Mouse (Mus musculus) embryonic facial prominence, embryonic 10.5 days (tissue): ENCODE data around the gene Igdcc4. TPM values are rescaled to one million over a fixed set of nuclear protein-coding genes. Genes with fewer than 3 reads are reported as not detected.
"Not testable (repeated sequence)": the region's sequence is repeated elsewhere in the genome, so short reads cannot be mapped to it uniquely, and the experiment has no call there.

Source experiments
- DNase-seq: peaks from one replicate; pipeline ENCODE4 v3.0.0-alpha.2; 2017; ENCODE audit warnings: low spot score
- H3K27ac ChIP-seq: fragments of 300-500 bp; sonication (generic); replicated peaks from 2 replicates; pipeline ENCODE4 v1.5.1; 2016; ENCODE audit warnings: mild to moderate bottlenecking
- H3K27me3 ChIP-seq: fragments of 300-500 bp; sonication (generic); replicated peaks from 2 replicates; pipeline ENCODE4 v1.6.1; 2016; ENCODE audit warnings: low read depth, mild to moderate bottlenecking; ENCODE audit not compliant: poor library complexity, severe bottlenecking
- H3K36me3 ChIP-seq: fragments of 300-500 bp; sonication (generic); replicated peaks from 2 replicates; pipeline ENCODE4 v1.6.1; 2016; ENCODE audit warnings: mild to moderate bottlenecking, moderate library complexity
- H3K4me1 ChIP-seq: fragments of 300-500 bp; sonication (generic); 2 replicates; pipeline ENCODE4 v1.6.1; 2016
- H3K4me3 ChIP-seq: fragments of 300-500 bp; sonication (generic); 2 replicates; pipeline ENCODE4 v1.5.1; 2016; ENCODE audit warnings: mild to moderate bottlenecking, moderate library complexity
- H3K9me3 ChIP-seq: fragments of 300-500 bp; sonication (generic); 2 replicates; pipeline ENCODE4 v1.6.1; 2016; ENCODE audit warnings: mild to moderate bottlenecking
- WGBS: fragments of 180-500 bp; shearing (Covaris S2); methylation state at CpG from one replicate; pipeline ENCODE4 v1.1.7; 2016; 5-methylcytosine and 5-hydroxymethylcytosine counted together
- polyA plus RNA-seq: library from polyadenylated mRNA; unstranded; fragments of >200 nt; fragmentation: Nextera tagmentation; extraction: Ambion mirVana; gene quantifications from 2 replicates; pipeline ENCODE4 v1.2.1, GENCODE M21; 2016

The Igdcc4 gene
- polyA plus RNA-seq = 9.7 and 11.5 TPM in 2 replicates

GRCm38 (mm10) chr9:65100991-65101685 is at the start of gene Igdcc4:
Gene Igdcc4, plus strand, starts transcription at chr9:65101486.
- peak; percentile 64 for DNase-seq
- H3K27ac ChIP-seq = peak within 1 kb of the TSS; percentile 91
- peaks cover 15% of the 10 kb centered on the region for H3K27me3 ChIP-seq
- peaks cover 46% of the 10 kb centered on the region for H3K4me1 ChIP-seq
- H3K4me3 ChIP-seq = peak within 1 kb of the TSS; percentile 90
- WGBS = 3% methylated on average over 76 of the region's 76 CpGs
- no peaks in the 10 kb centered on the region; the same call in 1 of the 2 replicates for H3K36me3 ChIP-seq
- peaks cover 3% of the 10 kb centered on the region; the same call in 1 of the 2 replicates for H3K9me3 ChIP-seq

GRCm38 (mm10) chr9:65064251-65064650 is 37.0 kb upstream of the Igdcc4 start:
- no peak for DNase-seq
- peaks cover 93% of the 10 kb centered on the region for H3K36me3 ChIP-seq
- WGBS = 92% methylated on average over 7 of the region's 7 CpGs
- no peaks in the 10 kb centered on the region for H3K9me3 ChIP-seq
- H3K4me3 ChIP-seq = no peak overlapping the region
- H3K27me3 ChIP-seq = no peaks in the 10 kb centered on the region
- H3K27ac ChIP-seq = no peak overlapping the region
- no peaks in the 10 kb centered on the region for H3K4me1 ChIP-seq

- Histone ChIP-seq H3K27me3 (no peaks in the 10 kb centered on the region), H3K9me3 (no peaks in the 10 kb centered on the region), H3K4me3 (no peak overlapping the region), H3K27ac (no peak overlapping the region), H3K4me1 (no peaks in the 10 kb centered on the region), H3K36me3 (peaks cover 98% of the 10 kb centered on the region)
- DNase-seq = no peak
- WGBS = 91% methylated on average over 3 of the region's 3 CpGs
These were observed 30.7 kb upstream of the Igdcc4 start for GRCm38 (mm10) chr9:65070587-65070986.

GRCm38 (mm10) chr9:65073555-65073954 is 27.7 kb upstream of the Igdcc4 start:
- Histone ChIP-seq H3K9me3 (no peaks in the 10 kb centered on the region), H3K27ac (no peak overlapping the region), H3K36me3 (peaks cover 97% of the 10 kb centered on the region), H3K4me3 (no peak overlapping the region), H3K4me1 (no peaks in the 10 kb centered on the region), H3K27me3 (no peaks in the 10 kb centered on the region)
- whole genome bisulfite sequencing = 67% methylated on average over 9 of the region's 9 CpGs
- DNase-seq = no peak

- 91% methylated on average over 15 of the region's 15 CpGs for WGBS
- Histone ChIP-seq H3K9me3 (no peaks in the 10 kb centered on the region), H3K27me3 (no peaks in the 10 kb centered on the region), H3K27ac (no peak overlapping the region), H3K36me3 (peaks cover 97% of the 10 kb centered on the region), H3K4me3 (no peak overlapping the region), H3K4me1 (no peaks in the 10 kb centered on the region)
- DNase-seq = no peak
These were observed 27.0 kb upstream of the Igdcc4 start for GRCm38 (mm10) chr9:65074251-65074650.

- H3K36me3 ChIP-seq = peaks cover 97% of the 10 kb centered on the region
- no peak overlapping the region for H3K4me3 ChIP-seq
- DNase-seq = no peak
- H3K9me3 ChIP-seq = no peaks in the 10 kb centered on the region
- H3K4me1 ChIP-seq = no peaks in the 10 kb centered on the region
- H3K27me3 ChIP-seq = no peaks in the 10 kb centered on the region
- no peak overlapping the region for H3K27ac ChIP-seq
- 85% methylated on average over 6 of the region's 6 CpGs for WGBS
These were observed 26.3 kb upstream of the Igdcc4 start for GRCm38 (mm10) chr9:65074855-65075493.

- Histone ChIP-seq H3K4me3 (no peak overlapping the region), H3K27ac (no peak overlapping the region), H3K27me3 (no peaks in the 10 kb centered on the region), H3K9me3 (no peaks in the 10 kb centered on the region), H3K4me1 (no peaks in the 10 kb centered on the region), H3K36me3 (peaks cover 95% of the 10 kb centered on the region)
- DNase-seq = no peak
- WGBS = 92% methylated on average over 5 of the region's 5 CpGs
These were observed 23.8 kb upstream of the Igdcc4 start for GRCm38 (mm10) chr9:65077536-65077935.

- not testable (repeated sequence) for H3K4me1 ChIP-seq, DNase-seq, H3K27me3 ChIP-seq, H3K9me3 ChIP-seq, H3K4me3 ChIP-seq, H3K27ac ChIP-seq
- peaks cover 94% of the 10 kb centered on the region for H3K36me3 ChIP-seq
- WGBS = 91% methylated on average over 2 of the region's 2 CpGs
These were observed 21.1 kb upstream of the Igdcc4 start for GRCm38 (mm10) chr9:65080141-65080540.

- H3K27ac ChIP-seq = no peak overlapping the region
- no peak overlapping the region for H3K4me3 ChIP-seq
- H3K9me3 ChIP-seq = no peaks in the 10 kb centered on the region
- no peak for DNase-seq
- H3K36me3 ChIP-seq = peaks cover 65% of the 10 kb centered on the region
- WGBS = 92% methylated on average over 18 of the region's 18 CpGs
- no peaks in the 10 kb centered on the region for H3K27me3 ChIP-seq
- H3K4me1 ChIP-seq = peaks cover 3% of the 10 kb centered on the region; the same call in 1 of the 2 replicates
These were observed 18.1 kb upstream of the Igdcc4 start for GRCm38 (mm10) chr9:65083075-65083765.

- WGBS = 84% methylated on average over 7 of the region's 7 CpGs
- H3K4me3 ChIP-seq = no peak overlapping the region
These were observed 17.0 kb upstream of the Igdcc4 start for GRCm38 (mm10) chr9:65084198-65084807.

GRCm38 (mm10) chr9:65085270-65085669 is 16.0 kb upstream of the Igdcc4 start:
- Histone ChIP-seq H3K36me3 (peaks cover 45% of the 10 kb centered on the region), H3K4me1 (peaks cover 3% of the 10 kb centered on the region; the same call in 1 of the 2 replicates), H3K9me3 (no peaks in the 10 kb centered on the region), H3K27me3 (no peaks in the 10 kb centered on the region), H3K4me3 (no peak overlapping the region), H3K27ac (no peak overlapping the region)
- 85% methylated on average over 1 of the region's 1 CpGs for WGBS
- no peak for DNase-seq

More at GRCm38 (mm10) chr9:65084198-65084807, 17.0 kb upstream of the Igdcc4 start:
- Histone ChIP-seq H3K27ac (no peak overlapping the region), H3K27me3 (no peaks in the 10 kb centered on the region), H3K4me1 (peaks cover 3% of the 10 kb centered on the region; the same call in 1 of the 2 replicates), H3K36me3 (peaks cover 55% of the 10 kb centered on the region), H3K9me3 (no peaks in the 10 kb centered on the region)
- no peak for DNase-seq

- peaks cover 31% of the 10 kb centered on the region for H3K36me3 ChIP-seq
- H3K27me3 ChIP-seq = no peaks in the 10 kb centered on the region
- no peaks in the 10 kb centered on the region for H3K9me3 ChIP-seq
- peaks cover 3% of the 10 kb centered on the region; the same call in 1 of the 2 replicates for H3K4me1 ChIP-seq
- 83% methylated on average over 1 of the region's 1 CpGs for WGBS
- DNase-seq = no peak
- H3K4me3 ChIP-seq = no peak overlapping the region
- H3K27ac ChIP-seq = no peak overlapping the region
These were observed 14.5 kb upstream of the Igdcc4 start for GRCm38 (mm10) chr9:65086801-65087200.
